Mouse (Mus musculus): ENCODE measurements around the gene Sesn1. TPM values are rescaled to one million over a fixed set of nuclear protein-coding genes. Genes with fewer than 3 reads are reported as not detected.

Sesn1 gene
- polyA plus RNA-seq, 1 experiment from 2014 or later, result 30.5 TPM

- Histone ChIP-seq H3K27ac (ENCODE audit: low read depth) (no peak overlapping the region), H3K4me2 (no peak overlapping the region), H3K4me3 (ENCODE audit: low read depth, low read length) (no peak overlapping the region), H3K9ac (no peak overlapping the region), H3K36me3 (ENCODE audit: insufficient read depth) (peaks cover 5% of the 10 kb centered on the region; the same call in 1 of the 2 replicates), H3K4me1 (ENCODE audit: insufficient read depth) (peaks cover 5% of the 10 kb centered on the region; the same call in 1 of the 2 replicates), H3K27me3 (ENCODE audit: insufficient read depth, low read length) (no peaks in the 10 kb centered on the region), H3K9me3 (ENCODE audit: low read depth, low read length) (no peaks in the 10 kb centered on the region)
- DNase-seq (no peak), ATAC-seq (ENCODE audit: insufficient read depth) (no peak)
- TF ChIP-seq CTCF (IDR thresholded peaks at IDR 0.05; ENCODE audit: low read depth), result no peak
- WGBS, result 87% methylated on average over 4 of the region's 4 CpGs
These were observed 81.6 kb downstream of the Sesn1 start for GRCm38 (mm10) chr10:41891312-41891711.

GRCm38 (mm10) chr10:41893433-41894411 lies 84.0 kb downstream of the Sesn1 start:
- Histone ChIP-seq H3K9ac (no peak overlapping the region), H3K4me3 (ENCODE audit: low read depth, low read length) (no peak overlapping the region), H3K9me3 (ENCODE audit: low read depth, low read length) (no peaks in the 10 kb centered on the region), H3K36me3 (ENCODE audit: insufficient read depth) (peaks cover 16% of the 10 kb centered on the region), H3K4me1 (ENCODE audit: insufficient read depth) (peaks cover 5% of the 10 kb centered on the region; the same call in 1 of the 2 replicates), H3K27me3 (ENCODE audit: insufficient read depth, low read length) (no peaks in the 10 kb centered on the region), H3K4me2 (no peak overlapping the region), H3K27ac (ENCODE audit: low read depth) (no peak overlapping the region)
- ATAC-seq (ENCODE audit: insufficient read depth) (no peak), DNase-seq (no peak)
- WGBS, result 45% methylated on average over 4 of the region's 4 CpGs
- TF ChIP-seq CTCF (IDR thresholded peaks at IDR 0.05; ENCODE audit: low read depth), result no peak

GRCm38 (mm10) chr10:41896425-41896824 lies 86.7 kb downstream of the Sesn1 start:
- H3K4me3 ChIP-seq (ENCODE audit: low read depth, low read length), result no peak overlapping the region
- no peak for ATAC-seq (ENCODE audit: insufficient read depth)
- no peak overlapping the region for H3K9ac ChIP-seq
- H3K36me3 ChIP-seq (ENCODE audit: insufficient read depth), result peaks cover 23% of the 10 kb centered on the region
- no peak overlapping the region for H3K27ac ChIP-seq (ENCODE audit: low read depth)
- H3K9me3 ChIP-seq (ENCODE audit: low read depth, low read length), result no peaks in the 10 kb centered on the region
- no peaks in the 10 kb centered on the region for H3K27me3 ChIP-seq (ENCODE audit: insufficient read depth, low read length)
- H3K4me2 ChIP-seq, result no peak overlapping the region
- peaks cover 3% of the 10 kb centered on the region; the same call in 1 of the 2 replicates for H3K4me1 ChIP-seq (ENCODE audit: insufficient read depth)
- DNase-seq, result no peak
- no peak for TF ChIP-seq CTCF (IDR thresholded peaks at IDR 0.05; ENCODE audit: low read depth)

GRCm38 (mm10) chr10:41896865-41897264 lies 87.1 kb downstream of the Sesn1 start:
- no peaks in the 10 kb centered on the region for H3K9me3 ChIP-seq (ENCODE audit: low read depth, low read length)
- H3K4me3 ChIP-seq (ENCODE audit: low read depth, low read length), result no peak overlapping the region
- no peak overlapping the region for H3K27ac ChIP-seq (ENCODE audit: low read depth)
- TF ChIP-seq CTCF (IDR thresholded peaks at IDR 0.05; ENCODE audit: low read depth), result no peak
- ATAC-seq (ENCODE audit: insufficient read depth), result no peak
- no peak for DNase-seq
- 85% methylated on average over 2 of the region's 2 CpGs for WGBS
- H3K4me1 ChIP-seq (ENCODE audit: insufficient read depth), result peaks cover 3% of the 10 kb centered on the region; the same call in 1 of the 2 replicates
- no peak overlapping the region for H3K9ac ChIP-seq
- peaks cover 23% of the 10 kb centered on the region for H3K36me3 ChIP-seq (ENCODE audit: insufficient read depth)
- H3K27me3 ChIP-seq (ENCODE audit: insufficient read depth, low read length), result no peaks in the 10 kb centered on the region
- no peak overlapping the region for H3K4me2 ChIP-seq

- Histone ChIP-seq H3K4me3 (ENCODE audit: low read depth, low read length) (no peak overlapping the region), H3K4me1 (ENCODE audit: insufficient read depth) (no peaks in the 10 kb centered on the region), H3K9me3 (ENCODE audit: low read depth, low read length) (no peaks in the 10 kb centered on the region), H3K9ac (no peak overlapping the region), H3K27ac (ENCODE audit: low read depth) (no peak overlapping the region), H3K27me3 (ENCODE audit: insufficient read depth, low read length) (no peaks in the 10 kb centered on the region), H3K4me2 (no peak overlapping the region), H3K36me3 (ENCODE audit: insufficient read depth) (peaks cover 43% of the 10 kb centered on the region)
- TF ChIP-seq CTCF (IDR thresholded peaks at IDR 0.05; ENCODE audit: low read depth), result no peak
- WGBS, result 82% methylated on average over 8 of the region's 8 CpGs
- no peak for ATAC-seq (ENCODE audit: insufficient read depth)
- DNase-seq, result no peak
These were observed 91.7 kb downstream of the Sesn1 start for GRCm38 (mm10) chr10:41901456-41901855.

GRCm38 (mm10) chr10:41901864-41902263 lies 92.1 kb downstream of the Sesn1 start:
- Histone ChIP-seq H3K27me3 (ENCODE audit: insufficient read depth, low read length) (no peaks in the 10 kb centered on the region), H3K27ac (ENCODE audit: low read depth) (no peak overlapping the region), H3K4me2 (no peak overlapping the region), H3K4me3 (ENCODE audit: low read depth, low read length) (no peak overlapping the region), H3K9me3 (ENCODE audit: low read depth, low read length) (no peaks in the 10 kb centered on the region), H3K36me3 (ENCODE audit: insufficient read depth) (peaks cover 46% of the 10 kb centered on the region), H3K9ac (no peak overlapping the region), H3K4me1 (ENCODE audit: insufficient read depth) (no peaks in the 10 kb centered on the region)
- TF ChIP-seq CTCF (IDR thresholded peaks at IDR 0.05; ENCODE audit: low read depth), result no peak
- ATAC-seq (ENCODE audit: insufficient read depth) (no peak), DNase-seq (no peak)
- 90% methylated on average over 6 of the region's 6 CpGs for WGBS

GRCm38 (mm10) chr10:41907473-41907872 lies 97.7 kb downstream of the Sesn1 start:
- Histone ChIP-seq H3K4me1 (ENCODE audit: insufficient read depth) (no peaks in the 10 kb centered on the region), H3K4me3 (ENCODE audit: low read depth, low read length) (no peak overlapping the region), H3K4me2 (no peak overlapping the region), H3K27ac (ENCODE audit: low read depth) (no peak overlapping the region), H3K9ac (no peak overlapping the region), H3K27me3 (ENCODE audit: insufficient read depth, low read length) (no peaks in the 10 kb centered on the region), H3K36me3 (ENCODE audit: insufficient read depth) (peaks cover 49% of the 10 kb centered on the region), H3K9me3 (ENCODE audit: low read depth, low read length) (no peaks in the 10 kb centered on the region)
- ATAC-seq (ENCODE audit: insufficient read depth) (no peak), DNase-seq (no peak)
- no peak for TF ChIP-seq CTCF (IDR thresholded peaks at IDR 0.05; ENCODE audit: low read depth)
- 75% methylated on average over 11 of the region's 11 CpGs for WGBS

Measured in lung, embryonic 14.5 days (tissue).